Mouse (Mus musculus) limb, embryonic 13.5 days (tissue): ENCODE results near the gene Zfp444. TPM values are rescaled to one million over a fixed set of nuclear protein-coding genes. Genes with fewer than 3 reads are reported as not detected.
A peak's percentile ranks its signal among the peaks of the same experiment; 100 is the strongest.

Source experiments
- ATAC-seq: fragments of 200-750 bp; cut with Nextera tagmentation; 2 replicates; pipeline ENCODE4 v1.8.0; 2017; ENCODE audit warnings: low read depth, moderate number of reproducible peaks, moderate TSS enrichment; ENCODE audit not compliant: low FRiP score
- H3K27ac ChIP-seq: fragments of 300-500 bp; sonication (generic); 2 replicates; pipeline ENCODE4 v1.5.1; 2015; ENCODE audit warnings: inconsistent platforms, mild to moderate bottlenecking, moderate library complexity
- H3K27me3 ChIP-seq: fragments of 300-500 bp; sonication (generic); 2 replicates; pipeline ENCODE4 v1.6.1; 2015; ENCODE audit warnings: mild to moderate bottlenecking, inconsistent platforms
- H3K36me3 ChIP-seq: fragments of 300-500 bp; sonication (generic); 2 replicates; pipeline ENCODE4 v1.6.1; 2015; ENCODE audit warnings: inconsistent platforms, mild to moderate bottlenecking, moderate library complexity
- H3K4me1 ChIP-seq: fragments of 300-500 bp; sonication (generic); 2 replicates; pipeline ENCODE4 v1.6.1; 2015; ENCODE audit warnings: inconsistent platforms
- H3K4me2 ChIP-seq: fragments of 300-500 bp; sonication (generic); replicated peaks from 2 replicates; pipeline ENCODE4 v1.6.1; 2015; ENCODE audit warnings: inconsistent platforms, mild to moderate bottlenecking, moderate library complexity
- H3K4me3 ChIP-seq: fragments of 300-500 bp; sonication (generic); 2 replicates; pipeline ENCODE4 v1.5.1; 2015; ENCODE audit warnings: moderate library complexity, mild to moderate bottlenecking, inconsistent platforms
- H3K9ac ChIP-seq: fragments of 300-500 bp; sonication (generic); 2 replicates; pipeline ENCODE4 v1.6.1; 2015; ENCODE audit warnings: mild to moderate bottlenecking, inconsistent platforms
- H3K9me3 ChIP-seq: fragments of 300-500 bp; sonication (generic); 2 replicates; pipeline ENCODE4 v1.6.1; 2016; ENCODE audit warnings: inconsistent platforms
- WGBS: fragments of 180-500 bp; shearing (Covaris S2); methylation state at CpG from one replicate; pipeline ENCODE4 v1.1.7; 2015; 5-methylcytosine and 5-hydroxymethylcytosine counted together
- polyA plus RNA-seq: library from polyadenylated mRNA; unstranded; fragments of >200 nt; fragmentation: Nextera tagmentation; extraction: Ambion mirVana; gene quantifications from 2 replicates; pipeline ENCODE4 v1.2.1, GENCODE M21; 2015

The Zfp444 gene
- polyA plus RNA-seq, 1 experiment from 2014 or later, result 75.9 TPM

DNA sequence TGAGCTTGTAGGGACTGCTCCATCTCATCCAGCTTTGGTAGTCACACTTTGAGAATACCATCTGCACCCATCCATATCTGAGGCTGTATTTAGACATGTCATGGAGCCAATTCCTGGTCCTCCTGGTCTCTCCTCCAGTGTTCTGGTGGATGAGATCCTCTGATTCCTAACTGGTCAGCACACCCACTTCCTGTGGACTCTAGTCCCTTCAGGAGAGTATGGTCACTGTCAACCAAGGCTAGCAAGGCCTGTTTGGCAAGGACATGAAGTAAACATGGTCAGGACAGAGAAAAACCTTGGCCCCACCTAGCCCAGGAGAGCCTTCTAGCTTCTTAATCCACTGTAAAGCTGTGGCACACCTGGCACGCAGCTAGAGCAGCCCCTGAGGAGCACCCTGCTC, 20.8 kb upstream of the Zfp444 start:
- Histone ChIP-seq H3K4me2 (no peak overlapping the region), H3K27me3 (no peaks in the 10 kb centered on the region), H3K4me3 (no peak overlapping the region), H3K9me3 (no peaks in the 10 kb centered on the region), H3K27ac (no peak overlapping the region), H3K4me1 (peaks cover 51% of the 10 kb centered on the region), H3K9ac (no peak overlapping the region), H3K36me3 (no peaks in the 10 kb centered on the region)
- no peak for ATAC-seq
- 85% methylated on average over 1 of the region's 1 CpGs for WGBS

DNA sequence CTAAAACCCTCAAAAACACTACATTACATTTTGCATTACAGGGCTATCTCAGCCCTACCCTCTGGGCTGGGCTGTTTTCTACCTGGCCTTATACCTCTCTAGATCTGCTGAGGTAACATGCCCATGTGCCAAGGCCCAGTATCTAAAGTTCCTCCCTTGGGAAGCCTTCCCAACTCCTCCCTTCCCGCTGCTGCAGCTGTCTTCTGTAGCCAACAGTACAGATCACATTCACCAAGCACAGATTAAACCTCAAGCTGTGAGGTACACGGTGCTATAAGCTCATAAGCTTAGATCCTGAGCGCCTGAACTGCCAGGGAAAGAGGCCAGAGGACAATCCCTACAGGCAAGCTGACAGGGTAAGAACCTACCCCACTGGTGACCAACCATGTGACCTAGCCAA, 20.0 kb upstream of the Zfp444 start:
- whole genome bisulfite sequencing, result 65% methylated on average over 3 of the region's 3 CpGs
- peaks cover 52% of the 10 kb centered on the region for H3K4me1 ChIP-seq

DNA sequence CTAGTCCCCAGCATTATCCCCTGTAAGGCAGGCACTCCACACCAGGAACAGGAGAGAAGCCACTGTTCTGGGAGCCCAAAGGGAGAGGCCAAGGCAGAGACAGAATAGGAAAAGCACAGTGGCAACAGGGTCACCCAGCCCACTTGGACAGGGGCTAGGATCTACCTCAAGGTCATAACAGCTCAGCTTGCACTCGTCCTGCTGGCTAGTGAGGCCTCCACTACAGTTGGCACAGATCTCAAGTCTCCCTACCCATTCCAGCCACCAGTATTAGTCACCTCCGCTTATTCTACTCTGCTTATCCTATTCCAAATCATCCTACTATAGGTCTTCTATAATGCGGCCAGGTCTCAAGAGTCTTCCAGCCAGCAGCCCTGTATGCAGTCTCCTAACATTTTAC, 18.9 kb upstream of the Zfp444 start:
- Histone ChIP-seq H3K27ac (no peak overlapping the region), H3K9me3 (no peaks in the 10 kb centered on the region), H3K4me2 (no peak overlapping the region), H3K36me3 (no peaks in the 10 kb centered on the region), H3K27me3 (no peaks in the 10 kb centered on the region), H3K4me3 (no peak overlapping the region), H3K9ac (no peak overlapping the region), H3K4me1 (peaks cover 49% of the 10 kb centered on the region)
- ATAC-seq, result no peak
- WGBS, result 96% methylated on average over 3 of the region's 3 CpGs

More for the DNA sequence above, 20.0 kb upstream of the Zfp444 start:
- no peak overlapping the region for H3K4me3 ChIP-seq
- no peak overlapping the region for H3K4me2 ChIP-seq
- H3K27me3 ChIP-seq, result no peaks in the 10 kb centered on the region
- H3K27ac ChIP-seq, result no peak overlapping the region
- H3K36me3 ChIP-seq, result no peaks in the 10 kb centered on the region
- H3K9me3 ChIP-seq, result no peaks in the 10 kb centered on the region
- no peak for ATAC-seq
- H3K9ac ChIP-seq, result no peak overlapping the region

DNA sequence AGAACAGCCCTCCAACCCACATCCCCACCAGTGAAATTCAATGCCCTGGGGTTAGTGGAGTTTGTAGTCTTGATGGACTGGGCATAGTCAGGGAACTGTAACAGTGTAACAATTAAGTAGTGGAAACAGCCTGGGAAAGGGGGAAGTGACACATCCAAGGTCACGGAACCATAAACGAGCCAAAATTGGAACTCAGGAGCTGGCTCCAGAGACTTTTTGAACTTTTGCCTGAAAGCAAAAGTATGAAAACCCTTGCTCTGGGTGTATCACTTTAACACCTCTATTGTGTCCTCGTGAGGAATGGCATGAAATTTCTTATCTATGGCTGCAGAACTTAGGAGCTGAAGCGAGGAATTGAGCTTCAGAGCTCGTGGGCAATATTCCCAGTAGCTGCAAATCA, 17.9 kb upstream of the Zfp444 start:
- no peaks in the 10 kb centered on the region for H3K27me3 ChIP-seq
- peaks cover 43% of the 10 kb centered on the region for H3K4me1 ChIP-seq
- no peaks in the 10 kb centered on the region for H3K36me3 ChIP-seq
- H3K27ac ChIP-seq, result 0 out of 2 replicates have a peak overlapping the region, but pooled peaks have one; percentile 89
- no peaks in the 10 kb centered on the region for H3K9me3 ChIP-seq
- no peak for ATAC-seq
- H3K4me3 ChIP-seq, result peak overlapping the region; percentile 89
- H3K9ac ChIP-seq, result no peak overlapping the region
- peak overlapping the region; percentile 92 for H3K4me2 ChIP-seq
- 79% methylated on average over 5 of the region's 5 CpGs for WGBS

DNA sequence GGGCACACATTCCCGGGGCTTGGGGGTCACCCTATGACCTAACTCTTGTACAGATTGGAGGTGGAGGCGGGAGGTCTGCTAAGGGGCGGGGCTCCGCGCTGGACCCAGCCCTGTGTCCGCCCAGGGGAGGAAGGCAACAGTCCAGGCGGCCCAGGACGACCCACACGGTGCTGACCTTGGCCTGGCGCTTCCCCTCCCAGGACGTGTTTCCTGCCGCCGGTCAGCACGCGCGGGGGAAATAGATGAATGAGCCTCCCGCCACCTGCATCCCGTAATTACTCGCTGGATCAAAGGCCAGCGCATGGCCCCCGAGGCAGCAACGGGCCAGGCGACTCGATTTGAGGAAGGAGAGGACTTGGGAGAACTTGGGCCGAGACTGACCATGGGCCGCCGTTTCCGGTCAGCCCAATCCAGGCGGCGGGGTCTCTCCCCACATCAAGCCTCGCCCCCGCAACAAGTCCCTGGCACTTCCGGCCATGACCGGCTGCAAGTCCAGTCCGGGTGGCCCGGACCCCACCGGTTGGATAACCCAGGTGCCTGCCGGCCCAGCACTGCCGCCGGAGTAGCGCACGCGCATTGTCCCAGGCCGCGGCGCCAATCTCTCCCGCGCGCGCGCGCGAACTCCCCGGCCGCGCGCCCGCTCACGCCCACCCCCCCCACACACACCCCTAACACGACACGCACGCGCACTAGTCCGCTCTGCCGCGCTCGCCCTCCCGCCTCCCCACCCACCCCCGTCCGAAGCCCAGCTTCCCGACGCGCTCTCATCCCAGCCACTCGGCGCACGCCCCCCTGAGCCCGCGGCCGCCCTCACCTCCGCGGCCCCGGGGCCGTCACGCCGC, 16.8 kb upstream of the Zfp444 start:
- Histone ChIP-seq H3K4me3 (peak overlapping the region; percentile 89), H3K4me1 (peaks cover 40% of the 10 kb centered on the region), H3K4me2 (peak overlapping the region; percentile 92), H3K27me3 (no peaks in the 10 kb centered on the region), H3K27ac (peak overlapping the region; percentile 89), H3K36me3 (no peaks in the 10 kb centered on the region), H3K9me3 (no peaks in the 10 kb centered on the region), H3K9ac (peak overlapping the region; percentile 94)
- WGBS, result under 1% methylated on average over 61 of the region's 85 CpGs
- peak; percentile 78 for ATAC-seq

DNA sequence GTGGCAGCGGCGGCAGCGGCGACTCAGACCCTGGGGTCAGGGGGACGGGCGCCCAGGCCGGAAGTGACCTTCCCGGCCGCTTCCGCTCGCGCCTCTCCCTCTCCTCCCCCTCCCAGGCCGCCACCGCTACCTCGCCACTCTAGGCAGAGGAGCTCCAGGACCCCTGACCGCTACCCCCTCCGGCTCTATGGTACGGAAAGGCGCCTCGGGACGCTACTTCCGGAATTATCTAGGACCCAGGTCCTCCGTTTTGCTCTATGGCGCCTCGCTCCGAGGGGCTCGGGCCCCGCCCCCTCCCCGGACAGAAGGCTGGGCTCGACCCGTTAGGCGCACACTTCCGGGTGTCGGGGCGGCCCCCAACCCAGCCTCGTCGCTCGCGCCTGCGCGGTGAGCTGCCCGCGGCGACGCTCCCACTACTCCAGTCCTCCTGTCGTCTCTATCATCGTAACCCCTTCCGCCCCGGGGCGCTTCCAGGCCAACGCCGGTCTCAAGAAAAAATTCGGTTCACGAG, 16.1 kb upstream of the Zfp444 start, which contains the start of gene Zfp787:
Gene Zfp787, minus strand, starts transcription at position 97 of the 511 bp plus-strand sequence.
- H3K27ac ChIP-seq, result peak within 1 kb of the TSS; percentile 89
- under 1% methylated on average over 54 of the region's 54 CpGs for WGBS

DNA sequence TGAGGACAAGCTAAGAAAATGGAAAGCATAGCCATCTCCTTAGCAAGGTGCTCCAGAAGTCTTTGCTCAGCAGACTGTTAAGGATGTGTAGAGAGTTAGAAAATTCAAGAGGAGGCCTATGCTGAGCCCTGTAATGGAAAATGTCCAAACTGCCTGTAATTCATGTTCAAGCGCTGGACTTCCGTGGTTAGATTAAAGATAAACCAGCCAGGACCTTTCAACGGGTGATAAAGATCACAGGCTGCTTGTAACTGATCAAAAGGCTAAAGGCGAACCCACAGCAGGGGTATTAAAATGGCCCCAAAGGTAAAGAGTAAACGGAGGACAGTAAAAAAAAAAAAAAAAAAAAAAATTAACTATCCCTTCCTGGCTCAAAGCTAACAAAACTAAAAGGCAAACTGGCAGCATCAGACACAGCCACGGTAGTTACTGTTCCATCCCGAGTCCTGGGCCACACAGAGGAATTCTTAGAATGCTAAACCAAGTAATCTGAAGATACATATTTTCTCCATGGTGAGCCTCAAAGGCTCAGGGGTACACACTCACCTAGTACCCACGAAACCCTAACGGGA, 15.0 kb upstream of the Zfp444 start:
- no peaks in the 10 kb centered on the region for H3K36me3 ChIP-seq
- ATAC-seq, result no peak

More for the DNA sequence above, 16.1 kb upstream of the Zfp444 start, which contains the start of gene Zfp787:
- Histone ChIP-seq H3K36me3 (no peaks in the 10 kb centered on the region), H3K4me1 (peaks cover 35% of the 10 kb centered on the region), H3K4me2 (peak within 1 kb of the TSS; percentile 92), H3K9ac (peak within 1 kb of the TSS; percentile 94), H3K9me3 (no peaks in the 10 kb centered on the region), H3K27me3 (no peaks in the 10 kb centered on the region), H3K4me3 (peak within 1 kb of the TSS; percentile 89)
- ATAC-seq, result peak; percentile 98

DNA sequence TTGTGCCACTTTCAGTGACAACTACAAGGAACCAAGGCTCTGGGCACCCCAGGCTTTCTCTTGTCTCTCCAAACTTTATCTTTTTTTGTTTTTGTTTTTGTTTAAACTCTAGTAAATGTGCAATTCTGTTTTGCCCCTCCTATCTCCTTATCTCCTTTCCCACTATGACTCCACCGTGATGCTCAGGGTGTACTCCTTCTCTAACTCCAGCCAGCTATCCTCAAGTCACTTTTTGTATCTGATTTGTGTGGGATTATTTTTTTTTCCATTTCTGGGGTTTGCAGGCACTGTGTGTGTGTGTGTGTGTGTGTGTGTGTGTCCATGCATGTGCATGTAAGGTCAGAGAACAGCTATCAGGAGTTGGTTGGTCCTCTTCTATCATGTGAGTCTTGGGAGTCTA, 14.5 kb upstream of the Zfp444 start:
- H3K36me3 ChIP-seq, result no peaks in the 10 kb centered on the region
- H3K4me1 ChIP-seq, result peaks cover 24% of the 10 kb centered on the region
- 74% methylated on average over 1 of the region's 1 CpGs for WGBS
- H3K27me3 ChIP-seq, result no peaks in the 10 kb centered on the region
- no peak overlapping the region for H3K9ac ChIP-seq
- no peak for ATAC-seq
- no peak overlapping the region for H3K4me3 ChIP-seq
- H3K9me3 ChIP-seq, result no peaks in the 10 kb centered on the region
- no peak overlapping the region for H3K27ac ChIP-seq
- H3K4me2 ChIP-seq, result no peak overlapping the region

More for the DNA sequence above, 15.0 kb upstream of the Zfp444 start:
- H3K4me3 ChIP-seq, result peak overlapping the region; percentile 89
- peak overlapping the region; percentile 62 for H3K9ac ChIP-seq
- peaks cover 27% of the 10 kb centered on the region for H3K4me1 ChIP-seq
- H3K9me3 ChIP-seq, result no peaks in the 10 kb centered on the region
- no peaks in the 10 kb centered on the region for H3K27me3 ChIP-seq
- no peak overlapping the region for H3K27ac ChIP-seq
- peak overlapping the region; percentile 92 for H3K4me2 ChIP-seq
- WGBS, result 44% methylated on average over 9 of the region's 9 CpGs

DNA sequence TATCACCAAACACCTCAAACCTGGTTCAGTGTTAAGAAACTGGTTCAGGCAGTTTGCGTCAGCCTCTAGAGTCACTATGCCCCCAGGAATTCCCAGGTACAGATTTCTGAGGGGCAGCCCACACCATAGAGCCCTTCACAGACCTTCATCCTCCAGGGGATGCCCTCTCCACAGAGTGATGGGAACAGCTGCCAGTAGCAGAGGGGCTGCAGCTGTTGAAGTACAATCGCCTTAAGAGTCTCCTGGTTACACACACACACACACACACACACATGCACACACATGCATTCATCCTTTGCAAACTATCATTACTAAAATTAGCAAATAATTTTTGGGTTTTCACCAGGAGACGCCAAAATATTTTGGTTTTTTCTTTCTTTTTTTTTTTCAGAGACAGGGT, 12.4 kb upstream of the Zfp444 start:
- Histone ChIP-seq H3K36me3 (no peaks in the 10 kb centered on the region), H3K4me3 (no peak overlapping the region), H3K9me3 (no peaks in the 10 kb centered on the region), H3K9ac (0 out of 2 replicates have a peak overlapping the region, but pooled peaks have one; percentile 4), H3K27me3 (no peaks in the 10 kb centered on the region), H3K4me1 (peaks cover 10% of the 10 kb centered on the region), H3K27ac (no peak overlapping the region), H3K4me2 (no peak overlapping the region)
- no peak for ATAC-seq
- 76% methylated on average over 3 of the region's 3 CpGs for WGBS

DNA sequence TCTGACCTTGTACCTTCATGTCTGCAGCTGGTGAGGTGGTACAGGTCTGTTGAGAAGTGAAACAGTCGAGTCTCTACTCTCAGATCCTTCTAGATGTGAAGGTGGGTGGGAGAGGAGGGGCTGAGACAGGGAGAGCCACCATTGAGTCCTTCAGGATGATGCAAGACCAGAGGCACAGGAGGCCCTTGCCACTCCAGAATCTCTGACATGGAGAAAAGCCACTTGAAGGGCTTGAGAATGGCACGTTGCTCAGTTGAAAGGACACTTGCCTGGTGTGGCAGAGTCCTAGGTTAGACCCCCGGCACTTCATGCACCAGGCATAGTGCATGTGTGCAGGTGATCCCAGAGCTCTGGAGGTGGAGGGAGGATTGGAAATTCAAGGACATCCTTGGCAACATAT, 10.5 kb upstream of the Zfp444 start:
- Histone ChIP-seq H3K27ac (no peak overlapping the region), H3K27me3 (no peaks in the 10 kb centered on the region), H3K4me1 (peaks cover 4% of the 10 kb centered on the region), H3K4me3 (no peak overlapping the region), H3K36me3 (no peaks in the 10 kb centered on the region), H3K9ac (no peak overlapping the region), H3K9me3 (no peaks in the 10 kb centered on the region), H3K4me2 (no peak overlapping the region)
- WGBS, result 55% methylated on average over 3 of the region's 3 CpGs
- no peak for ATAC-seq

DNA sequence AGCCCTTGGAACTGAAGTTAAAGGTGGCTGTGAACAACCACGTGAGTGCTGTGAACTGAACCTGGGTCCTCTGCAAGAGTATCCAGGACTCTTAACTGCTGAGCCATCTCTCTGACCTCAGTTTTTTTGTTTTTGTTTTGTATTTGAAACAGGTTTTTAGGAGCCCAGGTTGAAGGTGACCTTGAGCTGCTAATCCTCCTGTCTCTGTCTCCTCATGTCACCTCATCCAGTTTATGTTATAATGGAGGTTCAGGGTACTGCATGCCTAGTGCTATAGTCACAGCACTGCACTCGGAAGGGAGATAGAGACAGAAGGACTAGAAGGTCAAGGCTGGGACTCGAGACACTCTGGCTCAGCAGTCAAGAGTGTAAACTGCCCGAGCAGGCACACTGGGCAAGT, 9.9 kb upstream of the Zfp444 start:
- no peak for ATAC-seq
- H3K27me3 ChIP-seq, result no peaks in the 10 kb centered on the region

DNA sequence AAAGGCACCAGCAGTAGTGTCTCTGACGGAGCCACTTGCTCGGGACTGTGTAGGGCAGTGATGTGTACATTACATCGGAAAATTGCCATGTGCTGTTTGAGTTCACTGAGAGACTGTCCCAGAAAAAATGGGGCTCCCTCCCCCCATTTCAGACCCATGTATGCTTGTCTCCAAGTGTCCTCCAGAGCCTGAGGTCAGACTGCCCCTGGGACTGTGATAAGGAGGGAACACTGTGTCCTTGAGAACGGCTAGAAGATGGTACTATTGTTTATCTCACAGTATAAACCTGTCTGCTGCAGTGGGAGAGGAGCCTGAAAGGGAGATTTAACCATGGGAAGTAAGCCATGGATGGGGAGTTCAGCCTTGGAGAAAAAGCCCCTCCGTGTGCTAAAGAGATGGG, 7.4 kb upstream of the Zfp444 start:
- no peaks in the 10 kb centered on the region for H3K27me3 ChIP-seq
- no peaks in the 10 kb centered on the region for H3K4me1 ChIP-seq
- H3K36me3 ChIP-seq, result no peaks in the 10 kb centered on the region
- no peak for ATAC-seq
- no peak overlapping the region for H3K4me2 ChIP-seq
- no peaks in the 10 kb centered on the region for H3K9me3 ChIP-seq
- no peak overlapping the region for H3K27ac ChIP-seq
- no peak overlapping the region for H3K9ac ChIP-seq
- WGBS, result 61% methylated on average over 5 of the region's 5 CpGs
- no peak overlapping the region for H3K4me3 ChIP-seq

More for the DNA sequence above, 9.9 kb upstream of the Zfp444 start:
- Histone ChIP-seq H3K9me3 (no peaks in the 10 kb centered on the region), H3K9ac (no peak overlapping the region), H3K4me2 (no peak overlapping the region), H3K4me1 (no peaks in the 10 kb centered on the region), H3K27ac (no peak overlapping the region), H3K36me3 (no peaks in the 10 kb centered on the region), H3K4me3 (no peak overlapping the region)
- WGBS, result 77% methylated on average over 4 of the region's 4 CpGs
